Mouse (Mus musculus) cortical plate, adult 2 months (tissue): ENCODE measurements around the gene Mfsd6. TPM values are rescaled to one million over a fixed set of nuclear protein-coding genes. Genes with fewer than 3 reads are reported as not detected.

Source experiments
- H3K27ac ChIP-seq: fragments of 200-500 bp; 2 replicates; pipeline ENCODE4 v1.5.1; 2012; ENCODE audit warnings: low read length, control low read depth, inconsistent platforms; ENCODE audit not compliant: insufficient read depth
- H3K4me1 ChIP-seq: fragments of 200-500 bp; 2 replicates; pipeline ENCODE4 v1.6.1; 2011; ENCODE audit warnings: low read length; ENCODE audit not compliant: control insufficient read depth, insufficient read depth
- H3K4me3 ChIP-seq: fragments of 200-500 bp; 2 replicates; pipeline ENCODE4 v1.5.1; 2011; ENCODE audit warnings: mild to moderate bottlenecking, low read length, control low read depth; ENCODE audit not compliant: insufficient read depth
- CTCF ChIP-seq: fragments of 200-500 bp; IDR thresholded peaks from 2 replicates; pipeline ENCODE4 v1.5.1; 2011; ENCODE audit warnings: mild to moderate bottlenecking, control low read depth, low read length; ENCODE audit not compliant: insufficient read depth; ENCODE audit errors: extremely low read depth
- POLR2A ChIP-seq: fragments of 200-500 bp; IDR thresholded peaks from 2 replicates; pipeline ENCODE4 v1.6.1; 2011; ENCODE audit warnings: mild to moderate bottlenecking, low read length, control low read depth; ENCODE audit not compliant: insufficient read depth; ENCODE audit errors: extremely low read depth
- polyA plus RNA-seq: library from polyadenylated mRNA; depleted of rRNA; stranded (reverse); fragments of >200 nt; gene quantifications from 2 replicates; pipeline ENCODE4 v1.2.3, GENCODE M21; 2012

Gene Mfsd6
- polyA plus RNA-seq, 1 experiment: 45.8 TPM

DNA sequence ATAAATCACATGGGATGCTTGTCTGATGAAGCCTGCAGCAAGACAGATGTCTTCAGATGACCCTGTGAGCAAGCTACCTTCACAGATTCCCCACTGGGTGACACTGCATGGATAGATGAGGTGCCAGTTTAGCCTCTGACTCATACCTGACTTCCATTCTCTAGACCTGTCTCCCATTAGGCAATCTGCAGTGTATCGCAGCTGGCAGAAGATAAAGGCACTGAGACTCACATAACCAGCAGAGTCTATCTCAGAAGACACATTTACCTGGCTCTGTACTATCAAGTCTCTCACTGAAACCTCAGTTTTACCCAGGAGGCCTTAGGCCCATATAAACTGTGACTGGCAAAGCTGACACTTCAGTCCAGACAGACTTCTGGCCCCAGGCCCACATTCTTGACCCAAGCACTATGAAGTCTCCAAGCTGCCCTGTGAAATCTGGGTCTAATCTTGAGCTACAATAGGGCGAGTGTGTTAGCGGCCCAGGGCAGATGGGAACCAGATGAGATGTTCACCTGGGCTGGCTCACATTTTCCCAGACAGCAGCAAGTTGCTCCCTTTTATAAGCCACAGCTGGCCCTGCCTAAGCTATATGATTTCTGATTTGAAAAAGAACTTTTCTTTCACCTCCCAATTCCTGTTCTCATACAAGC lies 74.5 kb downstream of the Mfsd6 start:
- Histone ChIP-seq H3K27ac (no peak overlapping the region), H3K4me3 (no peak overlapping the region), H3K4me1 (no peaks in the 10 kb centered on the region; the same call in 1 of the 2 replicates)
- TF ChIP-seq CTCF (no peak), POLR2A (no peak)

DNA sequence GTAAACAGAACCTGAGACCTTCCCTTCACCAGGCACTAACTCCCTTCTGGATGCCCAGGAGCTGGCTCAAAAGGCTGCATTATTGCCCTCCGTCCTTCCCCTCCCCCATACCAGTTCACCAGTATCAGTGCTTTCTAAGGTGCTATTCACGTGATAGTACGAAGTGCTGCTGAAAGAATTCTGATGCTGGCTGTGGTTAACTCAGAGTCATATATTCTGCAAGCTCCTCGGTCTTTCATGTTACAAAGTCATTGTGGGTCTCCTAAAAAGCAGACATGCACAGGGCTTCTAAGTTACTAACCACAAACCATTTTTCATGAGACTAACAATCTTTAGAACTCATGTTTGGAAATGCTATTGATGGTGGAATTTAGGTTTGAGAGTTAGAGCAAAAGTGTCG lies 77.2 kb downstream of the Mfsd6 start:
- no peaks in the 10 kb centered on the region; the same call in 1 of the 2 replicates for H3K4me1 ChIP-seq
- no peak for TF ChIP-seq POLR2A
- no peak for TF ChIP-seq CTCF
- no peak overlapping the region for H3K4me3 ChIP-seq
- no peak overlapping the region for H3K27ac ChIP-seq

DNA sequence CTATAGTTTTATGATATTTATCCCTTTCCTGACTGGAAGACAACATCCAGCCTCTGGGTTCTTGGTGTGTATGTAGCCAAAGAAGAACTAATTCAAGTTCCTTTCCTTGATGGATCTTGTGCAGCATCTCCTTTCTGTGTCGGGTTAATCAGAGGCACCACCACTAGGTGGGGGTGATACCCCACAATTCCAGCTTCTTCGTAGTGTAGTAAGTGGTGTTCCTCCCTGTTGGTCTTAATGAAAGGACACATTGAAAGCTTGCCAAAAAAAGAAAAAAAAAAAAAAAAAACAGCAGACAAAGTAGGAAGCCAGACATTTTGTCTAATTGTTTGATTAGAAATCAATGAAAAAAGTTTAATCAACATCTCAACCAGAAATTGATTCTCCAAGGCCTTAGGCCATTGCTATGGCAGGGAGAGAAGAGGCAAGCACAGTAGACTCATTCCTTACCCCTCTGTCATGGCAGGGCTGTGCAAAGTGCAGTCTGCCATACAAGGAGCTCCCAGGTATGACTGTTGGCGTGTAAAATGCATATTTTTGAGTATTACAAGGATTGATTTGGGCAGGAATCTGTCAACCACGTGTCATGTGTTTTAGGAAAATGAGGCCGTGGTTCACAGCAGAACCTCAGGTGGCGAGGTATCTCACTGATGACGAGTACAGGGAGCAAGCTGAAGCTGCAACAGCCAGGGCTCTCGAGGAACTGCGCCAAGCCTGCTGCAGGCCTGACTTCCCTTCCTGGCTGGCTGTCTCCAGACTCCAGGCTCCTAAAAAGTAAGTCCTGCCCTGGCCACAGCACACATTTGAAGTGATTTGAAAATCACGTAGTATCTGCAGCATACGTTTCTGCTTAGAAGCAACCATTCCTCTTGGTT lies 78.9 kb downstream of the Mfsd6 start:
- no peaks in the 10 kb centered on the region; the same call in 1 of the 2 replicates for H3K4me1 ChIP-seq
- H3K4me3 ChIP-seq: no peak overlapping the region
- peak; percentile 86 for TF ChIP-seq CTCF
- TF ChIP-seq POLR2A: no peak
- H3K27ac ChIP-seq: no peak overlapping the region

DNA sequence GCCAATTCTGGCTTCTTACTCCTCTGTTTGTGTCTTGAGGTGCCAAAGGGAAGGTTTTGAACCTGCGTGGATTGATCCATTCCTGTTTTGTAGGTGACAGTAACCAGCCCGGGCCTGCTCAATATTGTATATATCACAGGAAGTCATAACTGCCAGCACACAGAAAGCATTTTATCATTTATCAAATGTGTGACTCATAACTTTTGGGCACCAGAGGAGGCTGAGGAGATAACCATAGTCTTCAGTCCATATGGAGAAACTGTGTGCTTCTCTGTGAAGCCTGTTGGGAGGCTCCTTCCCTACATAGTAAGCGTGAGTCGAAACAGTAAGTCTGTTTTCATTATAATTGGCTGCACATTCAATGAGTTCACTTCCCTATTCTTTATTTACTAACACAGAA lies 86.5 kb downstream of the Mfsd6 start:
- Histone ChIP-seq H3K27ac (no peak overlapping the region), H3K4me3 (no peak overlapping the region), H3K4me1 (no peaks in the 10 kb centered on the region)
- TF ChIP-seq POLR2A: no peak
- no peak for TF ChIP-seq CTCF

DNA sequence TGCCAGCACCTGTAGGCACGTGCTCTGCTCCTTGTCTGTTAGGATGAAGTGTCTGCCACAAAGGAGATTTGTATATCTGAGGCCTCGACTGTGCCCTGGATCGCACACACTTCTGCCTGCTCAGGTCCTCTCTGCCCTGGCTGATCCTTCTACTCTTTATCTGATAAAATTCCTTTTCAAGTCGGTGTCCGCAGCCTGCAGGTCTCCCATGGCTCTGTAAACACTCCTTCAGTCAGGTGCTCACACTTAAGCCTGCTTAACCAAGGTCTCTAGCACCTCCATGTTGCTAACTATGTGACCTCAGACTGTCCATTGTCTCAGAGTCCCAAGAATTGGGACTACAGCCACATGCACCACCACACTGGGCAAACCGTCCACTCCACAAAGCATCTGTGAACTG lies 87.0 kb downstream of the Mfsd6 start:
- Histone ChIP-seq H3K4me1 (no peaks in the 10 kb centered on the region), H3K4me3 (no peak overlapping the region)
- TF ChIP-seq POLR2A: no peak
- no peak for TF ChIP-seq CTCF

DNA sequence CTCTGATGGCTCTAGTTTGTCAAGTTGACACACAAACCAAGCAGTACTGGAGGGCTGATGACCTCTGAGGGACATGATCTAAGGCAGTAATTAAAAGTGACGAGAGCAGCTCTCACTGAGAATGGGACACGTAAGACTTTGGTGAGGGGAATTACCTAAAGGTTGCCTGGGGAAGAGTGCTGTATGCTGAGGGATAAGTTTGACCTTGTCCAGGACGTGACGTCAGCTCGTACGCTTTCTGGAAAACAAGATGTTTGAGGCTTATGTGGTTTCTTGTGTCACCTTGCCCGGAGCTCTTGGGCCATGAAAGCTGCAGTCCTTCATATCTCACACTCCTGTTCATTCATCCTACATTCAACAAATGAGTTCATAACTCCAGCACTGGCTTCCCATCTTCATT lies 88.2 kb downstream of the Mfsd6 start:
- TF ChIP-seq POLR2A (no peak), CTCF (no peak)
- Histone ChIP-seq H3K4me3 (no peak overlapping the region), H3K27ac (no peak overlapping the region), H3K4me1 (no peaks in the 10 kb centered on the region)

More for the DNA sequence above, 87.0 kb downstream of the Mfsd6 start:
- H3K27ac ChIP-seq: no peak overlapping the region

DNA sequence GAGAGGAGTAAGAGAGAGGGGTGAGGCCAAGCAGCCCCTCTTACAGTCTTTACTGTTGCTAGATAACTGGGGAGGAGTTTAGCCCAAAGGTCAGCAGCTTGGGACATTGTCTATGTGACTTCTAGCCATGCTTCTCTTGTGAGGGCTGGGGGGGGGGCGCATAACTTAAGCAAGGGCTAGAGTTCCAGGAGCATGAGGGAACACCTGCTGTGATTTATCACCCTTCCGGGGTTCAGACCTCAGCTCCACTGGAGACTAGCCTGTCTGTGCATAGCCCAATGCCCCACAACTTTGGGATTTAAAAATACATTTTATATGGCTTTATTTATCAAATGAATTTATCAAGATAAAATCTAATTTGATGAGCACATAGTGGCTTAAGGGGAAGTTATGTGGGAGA lies 89.2 kb downstream of the Mfsd6 start:
- H3K27ac ChIP-seq: no peak overlapping the region
- H3K4me1 ChIP-seq: no peaks in the 10 kb centered on the region
- TF ChIP-seq CTCF (no peak), POLR2A (no peak)
- H3K4me3 ChIP-seq: no peak overlapping the region

DNA sequence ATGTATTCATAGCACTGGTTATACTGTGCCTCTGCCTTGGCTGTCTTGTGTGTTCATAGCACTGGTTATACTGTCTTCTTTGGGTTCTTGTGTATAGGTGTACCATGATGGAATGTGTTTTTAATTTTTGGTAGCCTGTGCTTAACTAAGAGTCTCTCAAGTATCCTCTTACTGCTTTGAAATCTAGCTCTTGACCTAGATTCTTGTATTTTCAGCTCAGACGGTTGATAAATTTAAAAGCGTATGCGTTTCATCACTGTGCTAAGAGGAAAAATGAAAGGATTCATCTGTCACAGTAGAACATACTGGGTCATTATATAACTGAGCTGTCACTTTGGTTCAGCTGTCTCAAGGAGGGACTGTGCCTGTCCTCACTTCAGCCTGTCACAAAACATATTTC lies 91.3 kb downstream of the Mfsd6 start:
- no peak for TF ChIP-seq POLR2A
- no peak for TF ChIP-seq CTCF
- Histone ChIP-seq H3K27ac (no peak overlapping the region), H3K4me1 (no peaks in the 10 kb centered on the region), H3K4me3 (no peak overlapping the region)

DNA sequence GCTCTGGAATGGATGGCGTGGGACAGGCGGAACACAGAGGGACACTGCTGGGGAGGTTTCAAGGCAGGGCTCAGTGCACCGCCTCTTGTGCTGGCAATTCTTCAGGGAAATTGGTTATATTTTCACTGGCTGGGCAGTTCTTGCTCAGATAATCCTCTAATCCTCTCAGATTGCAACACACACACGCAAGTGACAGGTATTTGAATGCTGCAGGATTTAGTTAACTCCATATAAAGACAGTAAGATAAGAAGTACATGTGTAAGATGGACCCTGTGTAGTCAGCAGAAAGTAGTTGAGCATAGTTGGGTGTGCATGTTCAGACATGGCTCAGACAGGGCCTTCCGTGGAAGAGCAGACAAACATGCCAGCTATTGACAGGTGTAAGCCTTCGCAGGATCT lies 93.0 kb downstream of the Mfsd6 start:
- no peak overlapping the region for H3K4me3 ChIP-seq
- H3K27ac ChIP-seq: no peak overlapping the region
- TF ChIP-seq POLR2A (no peak), CTCF (no peak)
- no peaks in the 10 kb centered on the region for H3K4me1 ChIP-seq

DNA sequence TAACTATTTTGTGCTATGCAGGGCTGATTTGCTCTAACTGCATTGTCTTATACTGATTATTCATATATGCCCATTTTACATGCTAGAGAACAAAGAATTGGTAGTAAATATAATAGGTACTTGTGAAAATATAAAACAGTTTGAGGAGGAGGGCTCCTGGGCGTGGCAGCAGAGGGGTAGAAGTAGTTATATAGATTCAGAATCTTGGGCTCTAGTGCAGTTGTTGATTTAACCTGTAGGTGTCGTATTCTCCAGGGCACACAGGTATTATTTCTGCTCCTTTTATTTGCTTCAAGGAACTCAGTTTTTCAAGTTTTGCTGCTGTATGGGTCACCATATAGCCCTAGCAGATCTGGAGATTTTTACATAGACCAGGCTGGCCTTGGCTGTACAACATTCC lies 95.7 kb downstream of the Mfsd6 start:
- H3K27ac ChIP-seq: no peak overlapping the region
- H3K4me3 ChIP-seq: peak overlapping the region; percentile 64; the same call in 1 of the 2 replicates
- H3K4me1 ChIP-seq: no peaks in the 10 kb centered on the region
- no peak for TF ChIP-seq POLR2A
- no peak for TF ChIP-seq CTCF
